Mouse (Mus musculus) heart, embryonic 13.5 days (tissue): ENCODE measurements around the gene Armcx1. TPM values are rescaled to one million over a fixed set of nuclear protein-coding genes. Genes with fewer than 3 reads are reported as not detected.

Source experiments
- ATAC-seq: fragments of 200-750 bp; cut with Nextera tagmentation; 2 replicates; pipeline ENCODE4 v1.8.0; 2017; ENCODE audit warnings: moderate TSS enrichment; ENCODE audit not compliant: insufficient number of reproducible peaks, low FRiP score, low TSS enrichment; ENCODE audit errors: extremely low read depth
- H3K27ac ChIP-seq: fragments of 300-500 bp; sonication (generic); replicated peaks from 2 replicates; pipeline ENCODE4 v1.5.1; 2015; ENCODE audit warnings: moderate library complexity, mild to moderate bottlenecking, inconsistent platforms
- H3K27me3 ChIP-seq: fragments of 300-500 bp; sonication (generic); replicated peaks from 2 replicates; pipeline ENCODE4 v1.6.1; 2015; ENCODE audit warnings: mild to moderate bottlenecking, inconsistent platforms
- H3K36me3 ChIP-seq: fragments of 300-500 bp; sonication (generic); 2 replicates; pipeline ENCODE4 v1.6.1; 2015; ENCODE audit warnings: mild to moderate bottlenecking, inconsistent platforms
- H3K4me1 ChIP-seq: fragments of 300-500 bp; sonication (generic); 2 replicates; pipeline ENCODE4 v1.6.1; 2015; ENCODE audit warnings: inconsistent platforms
- H3K4me2 ChIP-seq: fragments of 300-500 bp; sonication (generic); 2 replicates; pipeline ENCODE4 v1.6.1; 2015; ENCODE audit warnings: inconsistent platforms, mild to moderate bottlenecking, moderate library complexity
- H3K4me3 ChIP-seq: fragments of 300-500 bp; sonication (generic); 2 replicates; pipeline ENCODE4 v1.5.1; 2015; ENCODE audit warnings: moderate library complexity, mild to moderate bottlenecking, inconsistent platforms
- H3K9ac ChIP-seq: fragments of 300-500 bp; sonication (generic); 2 replicates; pipeline ENCODE4 v1.6.1; 2015; ENCODE audit warnings: inconsistent platforms, mild to moderate bottlenecking, moderate library complexity
- H3K9me3 ChIP-seq: fragments of 300-500 bp; sonication (generic); 2 replicates; pipeline ENCODE4 v1.6.1; 2016; ENCODE audit warnings: inconsistent platforms
- WGBS: fragments of 180-500 bp; shearing (Covaris S2); methylation state at CpG from one replicate; pipeline ENCODE4 v1.1.7; 2015; ENCODE audit warnings: mixed read lengths; 5-methylcytosine and 5-hydroxymethylcytosine counted together
- polyA plus RNA-seq: library from polyadenylated mRNA; unstranded; fragments of >200 nt; fragmentation: Nextera tagmentation; extraction: Ambion mirVana; gene quantifications from 2 replicates; pipeline ENCODE4 v1.2.1, GENCODE M21; 2015

Gene Armcx1
- 41.0 and 46.1 TPM in 2 replicates for polyA plus RNA-seq

DNA sequence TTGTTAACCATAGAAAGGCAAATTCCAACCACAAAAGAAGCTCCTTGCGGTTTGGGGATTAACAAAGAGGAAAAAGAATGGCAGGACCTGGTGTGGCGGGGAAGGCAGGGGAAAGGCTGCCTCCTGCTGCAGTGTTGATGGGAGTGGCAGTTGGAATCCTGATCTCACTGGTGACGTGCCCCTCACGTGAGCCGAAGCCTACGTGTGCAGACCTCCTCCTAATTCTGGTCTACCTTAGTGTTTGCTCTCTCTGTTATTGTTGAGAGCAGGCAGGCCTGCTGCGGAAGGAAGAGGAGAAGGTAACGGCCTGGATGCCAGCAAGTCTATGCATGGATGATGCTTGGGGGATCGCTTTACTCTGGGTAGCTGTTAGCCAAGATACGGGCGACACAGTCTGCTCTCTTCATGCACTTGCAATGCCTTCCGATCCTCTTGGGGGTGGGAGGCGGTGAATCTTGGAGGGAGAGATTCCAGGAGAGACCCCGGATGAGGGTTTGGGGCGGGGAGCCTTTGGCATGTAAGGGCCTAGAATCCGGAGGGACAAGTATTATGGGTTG lies at the start of gene Armcx1:
Armcx1 (plus strand) TSS at position 212 of the 557 bp plus-strand sequence.
- Histone ChIP-seq H3K4me1 (no peaks in the 10 kb centered on the region), H3K27ac (peak within 1 kb of the TSS; percentile 96), H3K27me3 (no peaks in the 10 kb centered on the region), H3K36me3 (peaks cover 21% of the 10 kb centered on the region), H3K4me3 (peak within 1 kb of the TSS; percentile 63), H3K9ac (peak within 1 kb of the TSS; percentile 86), H3K9me3 (no peaks in the 10 kb centered on the region), H3K4me2 (peak within 1 kb of the TSS; percentile 67)
- 10% methylated on average over 16 of the region's 16 CpGs for WGBS
- ATAC-seq: peak; percentile 89

DNA sequence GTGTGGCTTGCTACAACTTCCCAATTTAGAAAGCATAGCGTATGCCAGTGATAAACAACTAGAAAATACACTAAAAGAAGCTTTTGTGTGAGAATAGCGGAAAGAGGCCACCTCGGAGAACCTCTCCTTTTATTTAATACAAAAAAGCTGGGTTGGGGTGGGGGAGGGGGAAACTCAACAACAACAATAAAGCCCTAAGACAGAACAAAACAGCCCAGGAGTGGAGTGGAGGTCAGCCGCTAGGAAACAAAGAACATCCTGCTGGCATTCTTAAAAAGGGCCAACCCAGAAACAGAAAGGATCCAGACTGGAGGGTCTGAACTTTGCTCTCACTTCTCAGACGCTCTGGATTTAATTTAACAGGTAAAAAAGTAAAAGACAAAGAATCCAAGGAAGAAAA lies 42.7 kb upstream of the Armcx1 start:
- Histone ChIP-seq H3K4me3 (no peak overlapping the region), H3K9me3 (no peaks in the 10 kb centered on the region), H3K27ac (no peak overlapping the region), H3K36me3 (no peaks in the 10 kb centered on the region), H3K27me3 (no peaks in the 10 kb centered on the region), H3K9ac (no peak overlapping the region), H3K4me1 (no peaks in the 10 kb centered on the region), H3K4me2 (no peak overlapping the region)
- ATAC-seq: no peak
- WGBS: 47% methylated on average over 5 of the region's 5 CpGs

- H3K27me3 ChIP-seq: no peaks in the 10 kb centered on the region
- H3K36me3 ChIP-seq: no peaks in the 10 kb centered on the region
- no peak overlapping the region for H3K4me2 ChIP-seq
- no peak overlapping the region for H3K27ac ChIP-seq
- no peaks in the 10 kb centered on the region for H3K4me1 ChIP-seq
- H3K9me3 ChIP-seq: no peaks in the 10 kb centered on the region
- 69% methylated on average over 1 of the region's 1 CpGs for WGBS
- ATAC-seq: no peak
- H3K9ac ChIP-seq: no peak overlapping the region
- no peak overlapping the region for H3K4me3 ChIP-seq
Observed at GRCm38 (mm10) chrX:134675959-134676358, 41.8 kb upstream of the Armcx1 start.

GRCm38 (mm10) chrX:134684936-134685335 lies 32.8 kb upstream of the Armcx1 start:
- no peak for ATAC-seq
- WGBS: 23% methylated on average over 5 of the region's 5 CpGs
- H3K9ac ChIP-seq: peak overlapping the region; percentile 77
- peaks cover 9% of the 10 kb centered on the region; the same call in 1 of the 2 replicates for H3K4me1 ChIP-seq
- H3K27ac ChIP-seq: peak overlapping the region; percentile 87
- H3K9me3 ChIP-seq: no peaks in the 10 kb centered on the region
- H3K4me2 ChIP-seq: peak overlapping the region; percentile 68
- H3K4me3 ChIP-seq: peak overlapping the region; percentile 61
- peaks cover 18% of the 10 kb centered on the region for H3K36me3 ChIP-seq
- no peaks in the 10 kb centered on the region for H3K27me3 ChIP-seq

GRCm38 (mm10) chrX:134686267-134686666 lies 31.5 kb upstream of the Armcx1 start, which contains the start of gene Armcx4:
TSS of gene Armcx4 (plus strand) at chrX:134686519.
- peak; percentile 82 for ATAC-seq
- 11% methylated on average over 33 of the region's 33 CpGs for WGBS
- no peaks in the 10 kb centered on the region for H3K27me3 ChIP-seq
- peaks cover 31% of the 10 kb centered on the region for H3K36me3 ChIP-seq
- no peaks in the 10 kb centered on the region for H3K9me3 ChIP-seq
- peak within 1 kb of the TSS; percentile 61 for H3K4me3 ChIP-seq
- peak within 1 kb of the TSS; percentile 68 for H3K4me2 ChIP-seq
- H3K27ac ChIP-seq: peak within 1 kb of the TSS; percentile 92
- H3K4me1 ChIP-seq: peaks cover 13% of the 10 kb centered on the region; the same call in 1 of the 2 replicates
- H3K9ac ChIP-seq: peak within 1 kb of the TSS; percentile 85

DNA sequence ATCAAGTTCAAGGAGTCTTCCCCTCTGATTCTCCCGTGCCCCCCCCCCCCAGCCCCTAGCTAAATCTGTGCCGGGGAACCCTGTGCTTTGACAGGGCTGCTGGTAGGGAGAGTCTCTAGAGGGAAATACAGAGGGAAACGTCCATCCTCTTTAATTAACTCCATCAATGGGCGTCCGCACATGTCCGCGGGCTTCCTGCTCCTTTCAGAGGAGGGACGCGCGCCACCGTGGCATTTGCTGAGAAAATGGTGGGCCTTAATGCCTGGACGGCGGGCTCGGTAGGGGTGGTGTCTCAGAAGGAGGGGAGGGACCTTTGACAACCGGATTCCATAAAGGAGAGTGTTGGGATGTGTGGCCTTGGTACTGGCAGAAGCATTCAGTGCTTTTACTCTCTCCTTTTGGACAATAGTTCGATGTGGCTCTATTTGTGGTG lies 31.0 kb upstream of the Armcx1 start:
- Histone ChIP-seq H3K4me1 (peaks cover 13% of the 10 kb centered on the region; the same call in 1 of the 2 replicates), H3K9ac (peak overlapping the region; percentile 85), H3K4me2 (peak overlapping the region; percentile 68), H3K36me3 (peaks cover 36% of the 10 kb centered on the region), H3K27me3 (no peaks in the 10 kb centered on the region), H3K27ac (peak overlapping the region; percentile 92), H3K4me3 (peak overlapping the region; percentile 61), H3K9me3 (no peaks in the 10 kb centered on the region)
- 7% methylated on average over 16 of the region's 16 CpGs for WGBS
- no peak for ATAC-seq

DNA sequence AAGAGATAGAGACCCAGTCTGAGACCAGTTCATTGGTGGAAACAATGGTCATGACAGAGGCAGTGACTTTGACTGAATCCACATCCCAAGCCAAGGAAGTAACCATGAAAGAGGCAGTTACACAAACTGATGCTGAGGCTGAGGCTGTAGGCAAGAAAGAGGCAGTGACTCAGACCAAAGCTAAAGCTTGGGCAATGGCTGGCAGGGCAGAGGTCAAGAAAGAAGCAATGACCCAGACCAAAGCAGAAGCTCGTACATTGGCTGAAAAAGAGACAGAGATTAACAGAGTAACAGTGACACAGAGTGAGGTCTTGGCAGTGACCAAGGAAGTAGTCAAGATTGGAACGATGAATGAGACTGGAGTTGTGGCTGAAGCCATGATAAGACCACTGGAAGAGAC lies 28.1 kb upstream of the Armcx1 start:
- Histone ChIP-seq H3K27me3 (no peaks in the 10 kb centered on the region), H3K4me1 (peaks cover 13% of the 10 kb centered on the region; the same call in 1 of the 2 replicates), H3K9ac (no peak overlapping the region), H3K36me3 (peaks cover 63% of the 10 kb centered on the region), H3K27ac (no peak overlapping the region), H3K9me3 (no peaks in the 10 kb centered on the region), H3K4me2 (no peak overlapping the region), H3K4me3 (no peak overlapping the region)
- WGBS: 66% methylated on average over 2 of the region's 2 CpGs
- no peak for ATAC-seq

DNA sequence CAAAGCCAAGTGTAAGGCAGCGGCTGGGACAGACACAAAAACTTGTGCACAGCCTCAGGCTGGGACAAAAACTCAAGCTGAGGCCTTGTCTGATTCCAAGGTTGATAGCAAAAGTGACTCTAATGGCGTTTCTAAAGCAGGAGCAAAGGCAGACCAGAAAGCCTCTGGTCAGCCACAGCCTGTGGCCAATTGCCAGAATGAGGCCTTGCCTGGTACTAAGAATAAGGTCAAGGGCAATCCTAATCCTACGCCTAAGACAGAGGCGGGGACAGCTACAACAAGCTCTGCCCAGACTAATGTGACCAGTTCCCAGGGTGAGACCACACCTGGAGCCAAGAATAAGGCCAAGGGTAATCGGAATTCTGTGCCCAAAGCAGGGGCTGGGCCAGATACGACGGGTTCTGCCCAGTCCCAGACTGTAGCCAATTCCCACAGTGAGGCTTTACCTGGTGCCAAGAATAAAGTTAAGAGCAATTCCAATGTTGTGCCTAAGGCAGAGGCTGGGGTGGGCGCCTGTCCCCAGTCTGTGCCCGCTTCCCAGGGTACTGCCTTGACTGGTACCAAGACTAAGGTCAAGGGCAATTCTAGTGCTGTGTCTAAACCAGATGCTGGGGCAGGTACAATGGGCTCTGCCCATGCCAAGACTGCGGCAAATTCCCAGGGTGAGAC lies 26.8 kb upstream of the Armcx1 start:
- 82% methylated on average over 10 of the region's 10 CpGs for WGBS
- no peak overlapping the region for H3K9ac ChIP-seq
- no peak overlapping the region for H3K4me2 ChIP-seq
- H3K27ac ChIP-seq: no peak overlapping the region
- H3K36me3 ChIP-seq: peaks cover 75% of the 10 kb centered on the region
- H3K4me3 ChIP-seq: no peak overlapping the region
- no peaks in the 10 kb centered on the region for H3K9me3 ChIP-seq
- no peaks in the 10 kb centered on the region for H3K27me3 ChIP-seq
- H3K4me1 ChIP-seq: peaks cover 13% of the 10 kb centered on the region; the same call in 1 of the 2 replicates
- no peak for ATAC-seq

DNA sequence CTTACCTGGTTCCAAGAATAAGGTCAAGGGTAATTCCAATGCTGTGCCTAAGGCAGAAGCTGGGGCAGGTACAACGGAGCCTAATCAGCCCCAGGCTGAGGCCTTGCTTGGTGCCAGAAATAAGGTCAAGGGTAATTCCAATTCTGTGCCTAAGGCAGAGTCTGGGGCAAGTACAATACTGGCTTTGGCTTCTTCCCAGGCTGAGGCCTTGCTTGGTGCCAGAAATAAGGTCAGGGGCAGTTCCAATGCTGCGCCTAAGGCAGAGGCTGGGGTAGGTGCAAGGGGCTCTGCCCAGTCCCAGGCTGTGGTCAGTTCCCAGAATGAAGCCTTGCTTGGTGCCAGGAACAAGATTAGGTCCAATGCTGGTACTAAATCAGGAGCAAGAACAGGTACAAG lies 26.2 kb upstream of the Armcx1 start:
- no peaks in the 10 kb centered on the region for H3K9me3 ChIP-seq
- H3K4me1 ChIP-seq: peaks cover 13% of the 10 kb centered on the region; the same call in 1 of the 2 replicates
- peaks cover 78% of the 10 kb centered on the region for H3K36me3 ChIP-seq
- H3K9ac ChIP-seq: no peak overlapping the region
- no peaks in the 10 kb centered on the region for H3K27me3 ChIP-seq
- H3K27ac ChIP-seq: no peak overlapping the region
- no peak overlapping the region for H3K4me3 ChIP-seq
- no peak for ATAC-seq
- 88% methylated on average over 2 of the region's 2 CpGs for WGBS
- no peak overlapping the region for H3K4me2 ChIP-seq

DNA sequence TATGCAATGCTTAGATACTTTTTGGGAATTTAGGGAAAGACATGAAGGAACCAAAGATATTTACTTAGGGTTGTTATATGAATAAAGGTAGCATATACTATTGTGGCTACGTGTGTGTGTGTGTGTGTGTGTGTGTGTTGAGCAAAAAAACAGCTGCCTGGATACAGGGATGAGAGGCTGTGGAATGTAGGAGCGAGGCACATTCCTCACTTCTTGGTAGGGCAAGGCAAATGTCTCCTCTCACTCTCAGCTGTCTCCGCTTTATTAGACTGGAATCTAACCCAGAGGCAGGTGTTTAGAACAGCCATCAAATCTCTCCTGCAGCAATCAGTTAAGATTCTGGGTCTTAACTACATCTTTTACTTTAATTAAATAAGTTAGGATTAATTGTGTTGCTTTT lies 900 bp upstream of the Armcx1 start:
- 21% methylated on average over 3 of the region's 3 CpGs for WGBS
- Histone ChIP-seq H3K4me2 (no peak overlapping the region), H3K9ac (no peak overlapping the region), H3K27ac (no peak overlapping the region), H3K27me3 (no peaks in the 10 kb centered on the region), H3K4me3 (no peak overlapping the region), H3K9me3 (no peaks in the 10 kb centered on the region), H3K4me1 (no peaks in the 10 kb centered on the region), H3K36me3 (peaks cover 16% of the 10 kb centered on the region)
- no peak for ATAC-seq

DNA sequence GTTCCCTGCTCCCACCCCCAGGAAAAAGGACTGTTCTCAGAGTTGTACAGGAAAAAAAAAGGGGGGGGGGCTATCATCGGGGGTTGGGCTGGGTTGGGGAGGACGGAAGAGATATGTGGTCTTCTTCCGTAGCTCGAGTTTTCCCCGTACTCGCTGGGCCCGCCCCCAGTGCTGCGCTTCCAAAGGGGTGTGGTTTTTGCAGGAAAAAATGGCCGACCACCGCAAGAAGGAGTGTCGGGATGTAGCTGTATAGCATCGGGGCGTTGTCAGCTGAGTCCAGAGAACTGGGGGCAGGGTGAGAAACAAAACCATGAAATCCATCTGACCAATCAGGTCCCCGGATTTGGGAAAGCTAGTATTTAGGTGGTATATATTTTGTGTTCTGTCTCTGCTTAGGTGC lies 761 bp downstream of the Armcx1 start:
- 22% methylated on average over 14 of the region's 14 CpGs for WGBS
- H3K9me3 ChIP-seq: no peaks in the 10 kb centered on the region
- H3K4me2 ChIP-seq: peak overlapping the region; percentile 67
- peaks cover 21% of the 10 kb centered on the region for H3K36me3 ChIP-seq
- peak overlapping the region; percentile 63 for H3K4me3 ChIP-seq
- no peaks in the 10 kb centered on the region for H3K27me3 ChIP-seq
- no peaks in the 10 kb centered on the region for H3K4me1 ChIP-seq
- H3K27ac ChIP-seq: peak overlapping the region; percentile 96
- H3K9ac ChIP-seq: peak overlapping the region; percentile 86
- ATAC-seq: no peak
